In the genomic region with DNA sequence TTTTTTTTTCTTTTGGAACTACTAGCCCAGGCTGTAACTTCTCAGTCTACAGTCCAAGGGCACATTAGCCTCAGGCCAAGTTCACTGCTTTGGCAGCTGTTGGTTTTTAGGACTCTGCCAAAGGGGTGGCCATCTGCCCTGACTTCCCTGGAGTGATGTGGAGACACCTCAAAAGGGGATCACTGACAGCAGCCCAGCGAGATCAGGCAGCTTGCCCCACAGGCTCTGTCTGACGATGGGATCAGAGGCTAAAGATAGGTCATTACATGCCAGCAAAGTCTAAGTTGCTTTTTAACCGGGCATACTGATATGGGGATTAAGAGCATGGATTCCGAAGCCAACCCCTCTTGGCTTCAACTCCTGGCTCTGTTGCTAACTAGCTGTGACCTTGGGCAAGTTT, we compare ENCODE assay signal across 9 mouse cellular contexts. TPM values are rescaled to one million over a fixed set of nuclear protein-coding genes. Genes with fewer than 3 reads are reported as not detected.
DNase-seq lines count a peak whose midpoint lies in the region.
"Had no signal": no experiment of that assay in that cellular context is flagged by ENCODE, and none has a peak within 500 bp of the region (broad histone marks: within the 10 kb centered on the region; RNA-seq: fewer than 3 reads in every experiment).

No protein-coding gene starts in this region.

- DNase-seq in cerebellum, postnatal 14 days: peak; percentile 66 to 71
- no peak for DNase-seq in cerebellum, adult 9-11 months
- peak; percentile 40 for DNase-seq in adrenal gland, postnatal 25 days
- DNase-seq in gastrocnemius, postnatal 36 days: peak; percentile 64 to 81
- DNase-seq in kidney, postnatal 36 days: peak; percentile 63 to 67
- DNase-seq in embryo, embryonic 9.5 days (ENCODE audit: extremely low spot score): no peak
- no peak for DNase-seq in urinary bladder, postnatal 10 days (ENCODE audit: low spot score)
- no peak for DNase-seq in thymus, postnatal 10 days (ENCODE audit: low spot score in 2 of 2)
- DNase-seq: liver, embryonic 13.5 days had no signal

- intact Hi-C loops in gastrocnemius, postnatal 36 days (cut with DNase I): loop anchor here (5.0 kb wide), 1 partner anchor 43 kb away; no protein-coding TSS in a partner anchor

RNA-seq across cellular contexts. Expression of a gene that starts 38.9 kb away (rescaled TPM):
- 5.1 and 5.4 TPM in 2 replicates for total RNA-seq in adrenal gland, postnatal 25 days (2021)
- total RNA-seq in gastrocnemius, postnatal 36 days (2021): not detected

RNA-seq across cellular contexts. Expression of a gene that starts 39.4 kb away (rescaled TPM):
- total RNA-seq in adrenal gland, postnatal 25 days (2021): 59.5 and 64.5 TPM in 2 replicates
- 10 to 100 TPM in 1 of 2 experiments, 1 to 10 TPM in 1; 6.3 to 10.2 TPM for total RNA-seq in gastrocnemius, postnatal 36 days (2021)

Comparison
In these comparisons a context has a peak if more than half of its experiments do, and no peak if none do; other contexts are left out.
1. DNase-seq: peak in cerebellum, postnatal 14 days (2 of 2), adrenal gland, postnatal 25 days (single experiment), gastrocnemius, postnatal 36 days (2 of 2) and kidney, postnatal 36 days (2 of 2); none in cerebellum, adult 9-11 months (single experiment), embryo, embryonic 9.5 days (single experiment), urinary bladder, postnatal 10 days (single experiment) and thymus, postnatal 10 days (0 of 2).